Mouse (Mus musculus) mouse trophoblast stem cell (cell line): ENCODE measurements around the gene Ank.

ENCODE experiments used
- in situ Hi-C, 2 experiments: fragments of 300-500 bp; cut with MseI, MboI; formaldehyde crosslinking; loops; 2 replicates in 1 of 2; 3 replicates in 1 of 2; pipeline ENCODE4 v1.15.1; 2025

The Ank gene

DNA sequence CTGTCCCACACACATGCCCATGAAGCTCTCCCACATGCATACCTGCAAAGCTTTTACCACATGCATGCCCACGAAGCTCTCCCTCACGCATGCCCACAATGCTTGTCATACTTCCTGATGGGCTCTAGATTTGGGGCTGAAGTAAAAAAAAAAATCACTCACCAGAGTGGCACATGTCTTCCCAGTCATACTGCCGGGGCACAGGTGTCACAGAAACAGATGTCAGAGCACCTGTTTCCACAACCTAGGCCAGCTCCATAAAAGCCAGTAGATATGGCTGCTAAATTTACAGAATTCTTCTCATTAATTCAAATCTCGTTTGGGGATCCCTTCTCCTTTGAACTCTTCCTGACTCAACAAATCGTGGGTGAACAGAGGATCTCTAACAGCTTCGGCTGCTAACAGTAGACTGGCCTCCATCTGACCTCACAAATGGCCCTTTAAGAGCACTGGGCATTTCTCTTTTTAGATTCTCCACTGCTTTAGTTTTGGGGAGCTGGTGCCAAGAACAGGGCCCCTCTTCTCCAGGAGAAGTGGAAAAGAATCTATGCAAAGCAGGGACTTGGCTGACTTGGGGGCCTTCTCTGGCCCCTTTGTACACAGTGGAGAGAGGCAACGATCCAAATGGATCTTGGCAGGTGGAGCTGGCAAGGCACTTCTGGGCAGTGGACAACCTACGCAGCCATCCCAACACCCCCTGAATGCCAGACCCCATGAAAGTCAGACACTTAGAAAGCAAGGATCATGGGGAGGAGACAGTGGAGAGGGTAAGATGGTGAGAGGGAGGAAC, 108.7 kb downstream of the Ank start:
- in situ Hi-C loops, result no loop called here

DNA sequence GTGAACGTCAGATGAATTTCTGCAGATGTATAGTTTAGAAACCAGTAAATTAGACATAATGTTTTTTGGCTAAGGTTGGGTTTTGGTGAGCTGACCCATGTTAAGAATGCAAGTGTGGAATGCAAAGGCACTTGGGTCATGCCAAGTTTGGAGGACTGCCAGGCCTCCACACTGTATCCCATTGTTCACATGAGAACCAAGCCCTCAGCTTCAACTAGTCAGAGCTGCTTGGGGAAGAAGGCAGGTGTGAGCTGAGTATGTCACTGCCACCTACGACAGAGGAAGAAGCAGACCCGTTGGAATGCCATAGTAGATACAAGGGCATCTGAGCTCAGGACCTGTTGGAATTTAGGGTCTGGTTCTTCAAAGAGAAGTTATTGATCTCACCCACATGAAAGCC, 109.5 kb downstream of the Ank start:
- in situ Hi-C loops, result no loop called here

DNA sequence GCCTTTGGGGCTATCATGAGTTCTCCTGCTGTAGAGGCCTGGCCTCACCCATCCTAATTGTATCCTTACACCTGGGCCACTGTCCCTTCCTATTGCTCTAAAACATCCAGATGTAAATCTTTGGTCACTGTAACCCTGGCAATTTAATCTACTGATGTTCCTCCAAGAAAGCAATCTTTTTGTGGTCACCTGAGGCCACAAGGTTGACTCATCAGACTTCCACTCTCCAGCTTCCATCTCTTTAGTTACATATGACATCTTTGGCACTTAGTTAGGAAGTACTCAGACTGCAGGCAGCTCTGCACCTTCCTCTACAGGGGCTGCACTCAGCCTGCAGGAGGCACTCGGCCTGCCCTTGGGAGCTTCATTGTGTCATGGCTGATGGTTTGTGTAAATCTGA, 110.4 kb downstream of the Ank start:
- in situ Hi-C loops, result no loop called here

DNA sequence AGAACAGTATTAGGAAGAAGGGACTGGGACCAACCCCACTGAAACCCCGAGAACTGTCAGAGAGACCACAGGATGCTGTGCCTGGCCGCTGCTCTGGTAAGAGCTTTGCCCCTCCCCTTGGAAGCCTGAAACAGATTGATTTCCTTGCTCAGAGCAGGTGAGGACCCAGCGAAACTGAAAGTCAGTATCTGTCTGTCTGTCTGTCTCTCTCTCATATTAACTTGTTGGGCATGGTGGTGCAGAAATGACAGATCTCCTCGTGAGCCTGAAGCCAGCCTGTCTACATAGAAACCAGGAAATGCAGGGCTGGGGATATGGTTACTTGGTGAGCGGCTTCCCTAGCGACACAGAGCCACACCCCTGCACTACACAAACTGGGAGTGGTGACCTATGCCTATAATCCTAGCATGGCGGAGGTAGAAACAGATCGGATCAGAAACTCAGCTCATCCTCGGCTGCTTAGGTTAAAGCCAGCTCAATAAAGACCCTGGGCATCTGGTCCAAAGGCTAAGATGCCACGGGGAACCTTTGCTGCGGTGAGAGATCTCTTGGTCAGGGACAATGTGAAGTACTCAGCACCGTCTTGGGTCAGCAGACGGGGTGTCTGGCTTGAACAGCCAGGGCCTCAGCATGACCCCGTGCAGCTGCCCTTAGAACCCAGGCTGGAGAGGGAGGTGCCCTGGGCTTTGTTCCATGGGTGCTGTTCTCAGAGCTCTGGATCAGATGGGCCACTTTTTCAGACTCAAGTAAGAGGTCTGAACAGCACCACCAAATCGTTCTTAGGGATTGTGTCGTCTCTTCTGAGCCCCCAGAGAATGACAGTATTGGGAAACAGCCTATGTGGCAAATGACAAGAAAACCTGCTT, 111.7 kb downstream of the Ank start:
- in situ Hi-C loops, result no loop called here

DNA sequence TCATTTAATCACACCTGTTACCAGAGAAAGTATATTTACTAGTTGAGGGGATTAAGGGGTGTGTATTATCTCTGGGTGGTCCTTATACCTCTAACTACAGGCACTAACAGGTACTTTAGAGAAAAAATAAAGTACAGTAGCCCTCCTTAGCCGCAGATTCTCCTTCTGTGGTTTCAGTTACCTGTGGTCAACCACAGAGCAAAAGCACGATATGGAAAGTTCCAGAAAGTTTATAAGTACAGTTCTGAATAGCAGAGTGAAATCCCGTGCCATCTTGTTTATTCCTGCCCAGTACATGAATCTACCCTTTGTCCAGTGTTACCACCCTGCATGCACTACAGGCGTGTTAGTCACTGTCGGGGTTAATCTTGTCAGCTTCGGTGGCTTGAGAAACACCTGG, 112.4 kb downstream of the Ank start:
- in situ Hi-C loops, result no loop called here

GRCm38 (mm10) chr15:27579853-27580252, 113.4 kb downstream of the Ank start:
- in situ Hi-C loops, result loop anchor here in 1 of 2 experiments (10.0 kb wide), 1 partner anchor 255 kb away; no protein-coding TSS in a partner anchor

DNA sequence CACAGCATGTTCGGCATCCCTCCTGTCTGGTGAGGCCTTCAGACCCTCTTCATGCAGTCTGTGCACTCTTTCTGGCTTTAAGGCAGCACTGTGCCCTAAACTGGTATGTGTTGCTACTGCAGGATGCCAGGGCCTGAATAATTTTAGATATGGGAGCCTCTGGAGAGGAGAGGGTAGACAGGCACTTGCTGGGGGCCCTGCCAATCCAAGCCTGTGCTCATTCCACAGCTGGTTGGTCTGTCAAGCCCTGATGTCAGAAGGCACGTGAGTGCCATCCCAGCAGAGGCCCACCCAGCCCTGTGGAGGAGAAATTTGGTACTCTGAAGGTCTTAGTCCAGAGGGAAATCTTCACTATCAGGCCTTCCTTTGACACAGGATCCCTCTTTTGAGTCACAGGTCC, 114.3 kb downstream of the Ank start:
- in situ Hi-C loops, result loop anchor here in 1 of 2 experiments (10.0 kb wide), 1 partner anchor 256 kb away; no protein-coding TSS in a partner anchor

- in situ Hi-C loops, result loop anchor here in 1 of 2 experiments (10.0 kb wide), 1 partner anchor 257 kb away; no protein-coding TSS in a partner anchor
Observed at GRCm38 (mm10) chr15:27581640-27582039, 115.2 kb downstream of the Ank start.

- in situ Hi-C loops, result loop anchor here in 1 of 2 experiments (10.0 kb wide), 1 partner anchor 258 kb away; no protein-coding TSS in a partner anchor
Observed at GRCm38 (mm10) chr15:27582428-27582827, 116.0 kb downstream of the Ank start.

- in situ Hi-C loops, result loop anchor here in 1 of 2 experiments (10.0 kb wide), 1 partner anchor 258 kb away; no protein-coding TSS in a partner anchor
Observed at GRCm38 (mm10) chr15:27583042-27583441, 116.6 kb downstream of the Ank start.

DNA sequence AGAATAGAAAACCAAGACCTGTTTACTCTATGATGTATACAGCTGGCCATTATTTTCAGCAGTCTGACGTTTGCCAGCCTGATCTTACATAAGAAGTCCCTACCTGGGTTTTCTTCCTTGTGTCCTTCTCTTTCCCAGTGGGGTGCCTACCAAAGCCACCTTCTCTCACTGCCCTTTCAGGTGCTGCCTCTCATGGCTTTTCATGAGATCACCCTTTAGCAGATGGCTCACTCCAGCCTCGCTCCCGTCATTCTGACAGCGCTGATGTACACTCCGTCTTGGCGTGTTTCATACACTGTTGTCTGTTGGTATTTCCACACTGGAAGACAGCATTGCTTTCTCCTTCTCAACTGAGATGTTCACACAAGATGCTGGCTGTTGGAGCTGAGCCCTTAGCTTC, 117.1 kb downstream of the Ank start:
- in situ Hi-C loops, result loop anchor here in 1 of 2 experiments (10.0 kb wide), 1 partner anchor 259 kb away; no protein-coding TSS in a partner anchor

- in situ Hi-C loops, result loop anchor here (5.0 to 10.0 kb wide), 2 partner anchors 258 to 261 kb away; no protein-coding TSS in a partner anchor
Observed at GRCm38 (mm10) chr15:27585466-27586092, 119.1 kb downstream of the Ank start.

- in situ Hi-C loops, result loop anchor here (5.0 to 10.0 kb wide), 2 partner anchors 259 to 261 kb away; no protein-coding TSS in a partner anchor
Observed at GRCm38 (mm10) chr15:27586093-27586480, 119.6 kb downstream of the Ank start.

DNA sequence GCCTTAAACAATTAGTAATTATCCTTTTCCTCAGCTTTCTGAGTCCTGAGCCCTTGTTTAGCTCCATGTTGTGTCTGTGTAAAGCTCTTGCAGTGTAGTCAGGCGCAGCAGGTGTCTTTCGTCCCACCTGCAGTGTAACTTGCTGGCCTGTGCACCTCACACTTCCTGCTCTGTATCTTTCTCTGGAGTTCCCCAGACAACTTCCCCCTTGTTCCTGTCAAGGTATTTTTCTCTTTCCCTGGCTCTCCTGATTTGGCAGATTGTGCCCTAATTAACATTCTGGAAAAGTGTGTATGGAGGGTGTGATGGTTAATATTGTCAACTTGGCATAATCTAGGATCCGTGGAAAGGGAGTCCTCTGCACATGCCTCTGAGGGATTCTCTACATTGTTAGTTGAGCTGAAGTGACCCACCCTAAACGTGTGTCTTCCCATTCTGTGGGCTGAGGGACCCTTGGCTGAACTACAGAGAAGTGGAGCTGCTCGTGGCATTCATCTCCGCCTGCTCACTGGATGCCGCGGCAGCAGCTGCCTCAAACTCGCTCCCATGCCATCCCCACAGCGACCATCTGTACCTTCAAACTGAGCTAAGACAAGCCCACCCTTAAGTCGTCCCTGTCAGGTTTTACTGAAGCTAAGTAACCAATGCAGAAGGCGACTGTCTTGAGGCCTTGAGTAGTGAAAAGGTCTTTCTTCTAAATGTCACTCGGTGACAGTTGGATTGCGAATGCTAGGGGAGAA, 121.8 kb downstream of the Ank start:
- in situ Hi-C loops, result loop anchor here (5.0 to 10.0 kb wide), 2 partner anchors 261 to 263 kb away; no protein-coding TSS in a partner anchor

DNA sequence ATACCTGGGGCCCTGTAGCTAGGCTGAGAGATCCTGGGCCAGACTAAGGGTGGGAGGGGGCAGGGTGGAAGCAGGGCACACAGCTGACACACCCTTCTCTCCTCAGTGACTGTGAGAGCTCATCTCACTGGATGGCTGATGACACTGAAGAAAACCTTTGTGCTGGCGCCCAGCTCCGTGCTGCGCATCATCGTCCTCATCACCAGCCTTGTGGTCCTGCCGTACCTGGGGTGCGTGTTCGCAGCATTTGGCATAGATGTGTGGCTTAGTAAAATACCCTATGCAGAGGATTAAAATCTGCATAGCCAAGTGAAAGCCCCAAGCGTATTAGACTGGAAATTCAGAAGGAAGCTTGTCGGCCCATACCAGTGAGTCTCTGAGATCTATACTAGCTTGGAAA, 124.3 kb downstream of the Ank start:
- in situ Hi-C loops, result no loop called here

DNA sequence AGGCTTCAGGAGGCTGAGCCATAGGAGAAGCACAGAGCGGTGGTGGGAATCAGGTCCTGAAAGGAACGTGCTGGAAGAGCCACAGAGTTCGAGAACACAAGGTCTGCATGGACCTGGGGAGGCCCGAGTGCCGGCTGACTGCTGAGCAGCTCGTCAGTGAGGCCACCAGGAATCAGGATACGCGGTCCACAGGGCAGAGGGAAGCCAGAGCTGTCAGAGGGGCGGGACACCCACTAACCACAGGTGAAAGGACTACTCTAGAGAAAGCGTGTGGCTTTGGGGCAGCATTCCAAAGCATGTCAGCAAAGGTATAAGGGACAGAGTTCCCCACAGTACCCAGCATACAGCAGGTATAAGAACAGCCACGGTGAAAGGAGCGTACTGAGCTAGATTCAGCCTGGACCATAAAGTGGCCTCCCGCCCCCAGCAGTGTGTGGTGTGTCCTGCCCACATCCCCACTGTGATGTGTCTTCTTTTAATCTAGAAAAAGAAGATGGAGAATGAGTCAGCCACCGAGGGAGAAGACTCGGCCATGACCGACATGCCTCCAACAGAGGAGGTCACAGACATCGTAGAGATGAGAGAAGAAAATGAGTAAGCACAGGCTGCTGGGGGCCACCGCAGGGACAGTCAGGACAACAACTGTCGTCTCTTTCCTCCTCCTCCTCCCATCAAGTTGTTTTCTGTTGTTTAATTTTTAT, 126.3 kb downstream of the Ank start:
- in situ Hi-C loops, result no loop called here

DNA sequence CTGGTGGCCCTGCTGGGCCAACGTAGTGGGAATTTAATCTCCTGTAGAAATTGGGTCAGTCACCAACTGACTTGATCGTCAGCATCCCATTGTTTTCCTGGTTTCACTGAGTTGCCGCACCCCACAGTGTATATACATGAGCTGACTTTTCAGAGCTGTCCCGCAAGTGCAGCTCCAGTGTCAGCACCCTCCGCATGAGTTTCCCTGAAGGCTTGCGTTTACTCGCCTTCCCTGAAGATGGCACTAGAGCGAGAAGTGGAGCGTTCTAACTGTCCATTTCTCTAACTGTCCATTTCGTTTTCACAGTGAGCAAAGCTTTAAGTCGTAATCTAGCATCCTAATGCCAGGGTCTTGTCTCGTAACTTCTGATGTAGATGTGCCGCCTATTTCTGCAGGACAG, 127.2 kb downstream of the Ank start:
- in situ Hi-C loops, result no loop called here

DNA sequence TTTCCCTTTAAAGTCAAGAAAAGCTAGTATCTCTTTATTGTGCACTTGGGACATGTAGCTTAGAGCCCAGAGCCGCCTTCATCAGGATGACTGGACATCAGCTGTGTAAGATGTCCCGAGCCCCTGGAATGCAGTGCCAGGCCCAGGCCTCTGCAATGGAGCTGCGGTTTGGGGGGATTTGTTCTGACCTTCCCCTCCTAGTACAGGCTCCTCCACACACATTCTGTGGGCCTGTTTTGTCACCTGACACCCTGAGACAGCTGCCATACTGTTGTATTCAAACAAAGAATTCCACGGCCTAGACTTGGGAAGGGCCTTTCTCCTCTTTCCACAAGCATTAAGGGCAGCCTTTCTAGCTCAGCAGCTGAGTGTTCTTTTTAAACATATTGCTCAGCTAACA, 128.5 kb downstream of the Ank start:
- in situ Hi-C loops, result no loop called here

GRCm38 (mm10) chr15:27595560-27595959, 129.1 kb downstream of the Ank start:
- in situ Hi-C loops, result no loop called here

- in situ Hi-C loops, result no loop called here
Observed at GRCm38 (mm10) chr15:27596463-27597140, 130.1 kb downstream of the Ank start.
